Mouse (Mus musculus) midbrain, embryonic 15.5 days (tissue): ENCODE results near the gene Plet1. TPM values are rescaled to one million over a fixed set of nuclear protein-coding genes. Genes with fewer than 3 reads are reported as not detected.

Source experiments
- ATAC-seq: fragments of 200-750 bp; cut with Nextera tagmentation; replicated peaks from 2 replicates; pipeline ENCODE4 v1.8.0; 2017; ENCODE audit warnings: moderate TSS enrichment
- H3K27ac ChIP-seq: fragments of 300-500 bp; sonication (generic); 2 replicates; pipeline ENCODE4 v1.5.1; 2015; ENCODE audit warnings: mild to moderate bottlenecking, inconsistent platforms
- H3K27me3 ChIP-seq: fragments of 300-500 bp; sonication (generic); replicated peaks from 2 replicates; pipeline ENCODE4 v1.6.1; 2015; ENCODE audit warnings: inconsistent platforms
- H3K36me3 ChIP-seq: fragments of 300-500 bp; sonication (generic); replicated peaks from 2 replicates; pipeline ENCODE4 v1.6.1; 2015; ENCODE audit warnings: inconsistent platforms
- H3K4me1 ChIP-seq: fragments of 300-500 bp; sonication (generic); 2 replicates; pipeline ENCODE4 v1.6.1; 2015; ENCODE audit warnings: inconsistent platforms
- H3K4me2 ChIP-seq: fragments of 300-500 bp; sonication (generic); 2 replicates; pipeline ENCODE4 v1.6.1; 2015; ENCODE audit warnings: inconsistent platforms, mild to moderate bottlenecking, moderate library complexity
- H3K4me3 ChIP-seq: fragments of 300-500 bp; sonication (generic); 2 replicates; pipeline ENCODE4 v1.5.1; 2015; ENCODE audit warnings: mild to moderate bottlenecking, inconsistent platforms
- H3K9ac ChIP-seq: fragments of 300-500 bp; sonication (generic); 2 replicates; pipeline ENCODE4 v1.6.1; 2015; ENCODE audit warnings: mild to moderate bottlenecking, inconsistent platforms
- H3K9me3 ChIP-seq: fragments of 300-500 bp; sonication (generic); 2 replicates; pipeline ENCODE4 v1.6.1; 2016; ENCODE audit warnings: inconsistent platforms
- WGBS: fragments of 180-500 bp; shearing (Covaris S2); methylation state at CpG from one replicate; pipeline ENCODE4 v1.1.7; 2015; ENCODE audit warnings: mixed read lengths; 5-methylcytosine and 5-hydroxymethylcytosine counted together
- polyA plus RNA-seq: library from polyadenylated mRNA; unstranded; fragments of >200 nt; fragmentation: Nextera tagmentation; extraction: Ambion mirVana; gene quantifications from 2 replicates; pipeline ENCODE4 v1.2.1, GENCODE M21; 2015

Gene Plet1
- polyA plus RNA-seq, 1 experiment from 2014 or later, result 0.63 TPM

DNA sequence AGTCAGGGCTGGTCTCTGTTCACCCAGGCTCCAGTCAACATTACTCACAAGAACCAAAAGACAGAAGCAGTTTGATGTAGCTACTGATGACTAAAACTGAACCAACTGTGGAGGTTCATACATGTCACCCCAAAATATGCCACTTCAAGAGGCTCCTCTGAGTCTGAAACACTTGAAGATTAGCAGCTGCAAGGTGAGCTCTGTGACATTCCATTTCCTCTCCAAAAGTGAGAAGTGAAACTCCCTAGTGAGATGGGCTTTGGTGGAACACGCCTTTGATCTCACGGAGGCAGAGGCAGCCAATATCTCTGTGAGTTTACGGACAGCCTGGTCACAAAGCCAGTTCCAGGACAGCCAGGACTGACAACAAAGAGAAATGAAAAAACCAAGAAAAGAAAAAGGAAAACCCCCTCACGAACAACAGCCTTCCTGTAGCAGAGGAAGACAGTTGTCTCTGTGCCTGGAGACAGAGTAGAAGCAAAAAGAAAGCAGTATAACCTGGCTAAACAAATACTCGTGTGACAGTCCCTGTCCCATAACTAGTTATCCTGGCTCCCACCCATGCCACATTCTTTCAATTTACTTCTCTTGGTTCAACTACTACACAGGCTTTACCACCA lies 53.6 kb downstream of the Plet1 start:
- no peaks in the 10 kb centered on the region for H3K36me3 ChIP-seq
- H3K9ac ChIP-seq, result no peak overlapping the region
- no peak overlapping the region for H3K4me3 ChIP-seq
- no peak overlapping the region for H3K27ac ChIP-seq
- no peaks in the 10 kb centered on the region for H3K9me3 ChIP-seq
- 59% methylated on average over 5 of the region's 5 CpGs for WGBS
- H3K4me2 ChIP-seq, result no peak overlapping the region
- no peaks in the 10 kb centered on the region for H3K27me3 ChIP-seq
- no peaks in the 10 kb centered on the region for H3K4me1 ChIP-seq
- no peak for ATAC-seq

DNA sequence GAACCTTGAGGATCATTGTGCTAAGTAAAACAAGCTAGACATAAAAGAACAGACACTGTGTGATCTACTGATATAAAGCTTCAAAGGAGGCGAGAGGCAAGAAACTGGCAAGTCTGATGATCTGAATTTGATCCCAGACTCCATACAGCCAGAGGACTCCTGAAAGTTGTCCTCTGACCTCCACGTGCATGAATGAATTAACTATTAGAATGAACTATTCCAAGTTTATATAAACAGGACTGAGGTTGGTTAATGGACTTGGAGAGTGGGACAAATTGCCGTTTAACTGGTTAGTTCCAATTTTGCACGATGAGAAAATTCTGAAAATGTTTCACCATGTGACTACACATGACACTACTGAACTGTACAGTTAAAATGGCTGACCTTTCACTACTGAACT lies 54.6 kb downstream of the Plet1 start:
- no peaks in the 10 kb centered on the region for H3K36me3 ChIP-seq

DNA sequence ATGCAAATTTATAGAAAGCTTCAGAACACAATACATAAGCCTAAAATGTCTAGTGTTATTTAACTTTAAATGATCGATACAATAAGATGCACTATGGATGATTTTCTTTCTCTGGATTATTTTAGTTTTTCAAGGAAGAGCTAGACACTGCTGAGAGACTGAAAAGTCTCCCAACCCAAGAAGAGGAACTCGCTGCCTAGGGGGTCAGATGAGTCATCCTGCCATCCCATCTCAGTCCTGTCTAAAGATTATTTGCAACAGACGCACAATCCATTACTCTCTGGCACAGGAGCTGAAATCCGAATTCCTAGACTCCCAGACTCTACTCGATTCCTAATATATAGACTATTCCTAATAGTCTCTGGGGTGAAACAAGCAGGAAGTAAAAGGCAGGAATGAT lies 57.9 kb downstream of the Plet1 start:
- no peak for ATAC-seq
- no peak overlapping the region for H3K9ac ChIP-seq
- no peak overlapping the region for H3K4me2 ChIP-seq
- H3K27ac ChIP-seq, result no peak overlapping the region
- H3K36me3 ChIP-seq, result no peaks in the 10 kb centered on the region
- H3K4me3 ChIP-seq, result no peak overlapping the region
- H3K9me3 ChIP-seq, result no peaks in the 10 kb centered on the region
- peaks cover 16% of the 10 kb centered on the region for H3K4me1 ChIP-seq
- no peaks in the 10 kb centered on the region for H3K27me3 ChIP-seq
- 88% methylated on average over 5 of the region's 5 CpGs for WGBS

More for the DNA sequence above, 54.6 kb downstream of the Plet1 start:
- no peak for ATAC-seq
- H3K27me3 ChIP-seq, result no peaks in the 10 kb centered on the region
- peaks cover 3% of the 10 kb centered on the region; the same call in 1 of the 2 replicates for H3K4me1 ChIP-seq
- no peak overlapping the region for H3K4me3 ChIP-seq
- no peak overlapping the region for H3K9ac ChIP-seq
- no peak overlapping the region for H3K4me2 ChIP-seq
- no peak overlapping the region for H3K27ac ChIP-seq
- H3K9me3 ChIP-seq, result no peaks in the 10 kb centered on the region
- WGBS, result 89% methylated on average over 4 of the region's 4 CpGs

DNA sequence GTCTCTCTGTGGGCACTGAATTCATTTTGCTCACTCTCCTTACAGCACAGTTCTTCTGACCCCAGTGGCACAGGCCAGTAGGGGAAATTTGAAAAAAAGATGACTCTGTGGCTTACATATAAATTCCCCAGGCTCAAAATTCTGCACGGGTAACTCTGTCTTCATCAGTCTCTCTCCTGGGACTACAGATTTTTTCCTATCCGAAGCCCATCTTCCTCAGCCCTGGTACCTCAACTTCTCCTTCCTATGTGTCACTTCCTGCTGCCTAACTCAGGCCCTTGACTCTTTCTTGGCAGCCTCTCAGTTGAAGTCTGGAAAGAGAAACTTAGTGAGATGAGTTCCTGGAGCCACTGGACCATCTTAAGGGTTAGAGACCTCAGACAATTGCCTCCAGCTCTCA lies 59.2 kb downstream of the Plet1 start:
- no peak for ATAC-seq
- no peak overlapping the region for H3K27ac ChIP-seq

DNA sequence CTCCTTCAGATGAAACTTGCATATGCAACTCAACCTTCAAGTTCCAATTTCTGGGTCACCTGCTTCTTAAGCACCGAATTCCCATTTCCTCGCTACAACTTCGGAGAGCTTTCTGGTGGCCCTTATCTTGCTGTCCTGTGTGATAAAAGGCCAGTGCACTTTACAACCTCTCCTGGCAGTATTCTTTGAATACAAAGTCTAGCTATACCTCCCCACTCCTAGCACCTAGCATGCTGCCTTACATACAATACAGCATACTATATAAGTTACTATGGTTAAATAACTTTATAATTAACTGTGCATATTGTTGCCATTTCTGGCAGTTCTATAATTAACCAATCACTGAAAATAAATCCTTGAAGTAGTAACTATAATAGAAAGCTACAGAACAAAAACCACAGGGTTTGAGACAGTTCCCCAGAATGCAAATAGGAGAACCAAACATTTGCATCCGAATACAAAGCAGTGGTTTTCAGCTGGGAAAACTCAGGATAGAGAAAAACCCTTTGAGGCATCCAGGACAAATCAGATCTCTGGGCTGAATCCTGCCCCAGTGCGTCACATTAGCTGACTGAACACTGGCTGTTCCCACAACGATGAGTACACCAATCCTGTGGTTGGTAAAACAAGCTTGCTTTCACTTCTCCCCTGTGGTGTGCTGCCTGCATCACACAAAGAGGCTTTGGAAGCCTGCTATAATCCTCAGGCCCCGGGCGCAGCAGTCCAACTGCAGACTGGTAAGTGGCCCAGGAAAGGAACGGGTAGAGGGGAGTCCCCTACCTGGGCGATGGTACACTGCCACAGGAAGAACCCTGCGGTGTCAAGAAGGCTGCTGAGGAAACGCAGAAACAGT lies 60.1 kb downstream of the Plet1 start, which contains the start of gene Il18:
Il18 (plus strand) TSS at position 587 of the 853 bp plus-strand sequence.
- Histone ChIP-seq H3K9ac (peak within 1 kb of the TSS; percentile 37; the same call in 1 of the 2 replicates), H3K27ac (peak within 1 kb of the TSS; percentile 81), H3K4me2 (peak within 1 kb of the TSS; percentile 46), H3K4me3 (peak within 1 kb of the TSS; percentile 28), H3K27me3 (no peaks in the 10 kb centered on the region), H3K4me1 (peaks cover 16% of the 10 kb centered on the region), H3K36me3 (no peaks in the 10 kb centered on the region), H3K9me3 (no peaks in the 10 kb centered on the region)
- peak; percentile 95 for ATAC-seq
- WGBS, result 18% methylated on average over 12 of the region's 12 CpGs

More for the DNA sequence above, 59.2 kb downstream of the Plet1 start:
- no peaks in the 10 kb centered on the region for H3K27me3 ChIP-seq
- no peak overlapping the region for H3K9ac ChIP-seq
- no peak overlapping the region for H3K4me2 ChIP-seq
- H3K9me3 ChIP-seq, result no peaks in the 10 kb centered on the region
- peaks cover 16% of the 10 kb centered on the region for H3K4me1 ChIP-seq
- H3K36me3 ChIP-seq, result no peaks in the 10 kb centered on the region
- 84% methylated on average over 2 of the region's 2 CpGs for WGBS
- H3K4me3 ChIP-seq, result no peak overlapping the region

DNA sequence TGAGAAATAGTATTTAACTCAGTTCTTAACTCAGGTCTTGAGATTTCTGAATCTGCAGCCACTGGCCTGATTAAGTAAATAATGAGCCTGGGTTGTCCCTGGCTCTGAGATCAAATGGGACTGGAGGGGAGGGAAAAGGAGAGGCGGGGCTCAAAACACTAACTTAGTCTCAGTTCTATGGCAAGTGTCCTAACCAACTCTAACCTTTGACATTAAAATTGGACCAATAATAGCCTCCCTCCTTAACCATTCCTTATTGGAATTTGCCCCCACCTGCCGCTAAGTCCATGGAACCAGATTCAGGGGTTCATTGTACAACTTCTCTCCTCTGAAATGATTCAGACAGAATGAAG lies 60.7 kb downstream of the Plet1 start, which contains the start of gene Bco2:
Bco2 (minus strand) TSS at position 88 of the 353 bp plus-strand sequence.
- Histone ChIP-seq H3K36me3 (no peaks in the 10 kb centered on the region), H3K27me3 (no peaks in the 10 kb centered on the region), H3K9ac (peak within 1 kb of the TSS; percentile 37; the same call in 1 of the 2 replicates), H3K9me3 (no peaks in the 10 kb centered on the region), H3K4me3 (peak within 1 kb of the TSS; percentile 28), H3K4me2 (peak within 1 kb of the TSS; percentile 46), H3K27ac (peak within 1 kb of the TSS; percentile 81), H3K4me1 (peaks cover 16% of the 10 kb centered on the region)
- 15% methylated on average over 2 of the region's 2 CpGs for WGBS
- peak; percentile 56 for ATAC-seq

Other genes starting within 250 kb of the Plet1 start
- gene Rpl10-ps3, start 149.6 kb upstream of the Plet1 start, polyA plus RNA-seq, result 113 and 125 TPM in 2 replicates
- 106 and 111 TPM in 2 replicates for gene Pts, start 34.2 kb downstream of the Plet1 start, polyA plus RNA-seq
- 19.3 and 19.6 TPM in 2 replicates for gene Il18, start 60.3 kb downstream of the Plet1 start, polyA plus RNA-seq
- 0.31 and 0.45 TPM in 2 replicates for gene Bco2, start 60.7 kb downstream of the Plet1 start, polyA plus RNA-seq
- 0.18 and 0.26 TPM in 2 replicates for gene Tex12, start 66.8 kb downstream of the Plet1 start, polyA plus RNA-seq
- 232 and 244 TPM in 2 replicates for gene Sdhd, start 109.3 kb downstream of the Plet1 start, polyA plus RNA-seq
- 322 and 333 TPM in 2 replicates for gene Timm8b, start 109.4 kb downstream of the Plet1 start, polyA plus RNA-seq
- 4.7 and 5.6 TPM in 2 replicates for gene Pih1d2, start 122.8 kb downstream of the Plet1 start, polyA plus RNA-seq
- 20.0 and 20.3 TPM in 2 replicates for gene Nkapd1, start 122.9 kb downstream of the Plet1 start, polyA plus RNA-seq
- 43.9 and 51.9 TPM in 2 replicates for gene Dlat, start 165.3 kb downstream of the Plet1 start, polyA plus RNA-seq
- 33.0 and 37.9 TPM in 2 replicates for gene Dixdc1, start 245.0 kb downstream of the Plet1 start, polyA plus RNA-seq